Mouse (Mus musculus) ES-Bruce4 (cell line): Measurements from ENCODE around the gene Vinac1. TPM values are rescaled to one million over a fixed set of nuclear protein-coding genes. Genes with fewer than 3 reads are reported as not detected.

Experiments
- H3K27ac ChIP-seq: 2 replicates; pipeline ENCODE4 v1.5.1; 2012; ENCODE audit warnings: low read length, inconsistent platforms; ENCODE audit not compliant: insufficient read depth
- H3K27me3 ChIP-seq: 2 replicates; pipeline ENCODE4 v1.6.1; 2012; ENCODE audit warnings: mild to moderate bottlenecking, low read length, inconsistent platforms; ENCODE audit not compliant: control insufficient read depth, poor library complexity, insufficient read depth, severe bottlenecking
- H3K36me3 ChIP-seq: 2 replicates; pipeline ENCODE4 v1.6.1; 2012; ENCODE audit warnings: inconsistent platforms, mild to moderate bottlenecking, low read length, moderate library complexity; ENCODE audit not compliant: control insufficient read depth, poor library complexity, insufficient read depth, severe bottlenecking
- H3K4me1 ChIP-seq: one replicate; pipeline ENCODE4 v1.8.1; 2011; ENCODE audit warnings: low read length; ENCODE audit not compliant: control insufficient read depth, insufficient read depth
- H3K4me3 ChIP-seq: 2 replicates; pipeline ENCODE4 v1.5.1; 2011; ENCODE audit warnings: low read depth, mild to moderate bottlenecking, low read length
- H3K9ac ChIP-seq: 2 replicates; pipeline ENCODE4 v1.6.1; 2012; ENCODE audit warnings: low read depth, mild to moderate bottlenecking, inconsistent platforms; ENCODE audit not compliant: poor library complexity, severe bottlenecking
- H3K9me3 ChIP-seq: replicated peaks from 2 replicates; pipeline ENCODE4 v1.6.1; 2012; ENCODE audit warnings: mild to moderate bottlenecking, low read length, inconsistent platforms; ENCODE audit not compliant: control insufficient read depth, poor library complexity, insufficient read depth, severe bottlenecking
- CTCF ChIP-seq: IDR thresholded peaks from one replicate; pipeline ENCODE4 v1.8.1; 2011; ENCODE audit warnings: low read depth, low read length
- EP300 ChIP-seq: IDR thresholded peaks from 2 replicates; pipeline ENCODE4 v1.6.1; 2011; ENCODE audit warnings: low read depth, low read length; ENCODE audit not compliant: insufficient read depth
- POLR2A ChIP-seq: IDR thresholded peaks from one replicate; pipeline ENCODE4 v1.8.1; 2011; ENCODE audit warnings: low read length; ENCODE audit not compliant: insufficient read depth
- polyA plus RNA-seq: library from polyadenylated mRNA; stranded (reverse); fragments of >200 nt; gene quantifications from 2 replicates; pipeline ENCODE4 v1.2.4, GENCODE M21; 2011; ENCODE audit warnings: low read depth; ENCODE audit not compliant: missing spikeins, insufficient read depth, insufficient read length

The Vinac1 gene
- polyA plus RNA-seq: 0.15 TPM in 1 of 2 replicates, not detected in the other

DNA sequence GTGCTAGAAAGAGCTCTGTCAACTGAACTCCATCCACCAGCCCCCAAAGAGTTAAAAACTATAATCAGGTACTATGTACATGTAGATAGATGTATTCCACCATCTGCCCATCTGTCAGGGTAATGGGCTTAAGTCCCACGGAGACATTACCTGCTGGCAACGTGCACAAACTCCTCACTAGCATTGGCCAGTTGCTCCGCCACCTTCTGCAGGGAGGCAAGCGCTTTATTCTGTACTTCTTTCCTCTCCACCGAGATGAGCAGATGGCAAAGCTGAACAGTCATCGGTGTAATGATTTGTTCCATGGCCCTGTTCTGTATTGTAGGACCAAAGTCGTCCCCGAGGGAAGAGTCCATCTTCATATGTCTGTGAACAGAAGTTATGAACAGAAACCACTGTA lies at the start of gene Vinac1:
Gene Vinac1, minus strand, starts transcription at position 362 of the 400 bp plus-strand sequence.
- TF ChIP-seq POLR2A (no peak), CTCF (no peak), EP300 (no peak)
- Histone ChIP-seq H3K36me3 (no peaks in the 10 kb centered on the region), H3K27ac (no peak within 1 kb of the TSS), H3K4me1 (no peaks in the 10 kb centered on the region), H3K9ac (no peak within 1 kb of the TSS), H3K4me3 (no peak within 1 kb of the TSS), H3K9me3 (no peaks in the 10 kb centered on the region), H3K27me3 (no peaks in the 10 kb centered on the region)

GRCm38 (mm10) chr2:129093926-129094724 lies 46.2 kb upstream of the Vinac1 start:
- Histone ChIP-seq H3K4me1 (no peaks in the 10 kb centered on the region), H3K27ac (no peak overlapping the region), H3K4me3 (no peak overlapping the region), H3K9ac (no peak overlapping the region), H3K27me3 (no peaks in the 10 kb centered on the region), H3K9me3 (no peaks in the 10 kb centered on the region), H3K36me3 (no peaks in the 10 kb centered on the region)
- TF ChIP-seq POLR2A (no peak), CTCF (no peak), EP300 (no peak)

DNA sequence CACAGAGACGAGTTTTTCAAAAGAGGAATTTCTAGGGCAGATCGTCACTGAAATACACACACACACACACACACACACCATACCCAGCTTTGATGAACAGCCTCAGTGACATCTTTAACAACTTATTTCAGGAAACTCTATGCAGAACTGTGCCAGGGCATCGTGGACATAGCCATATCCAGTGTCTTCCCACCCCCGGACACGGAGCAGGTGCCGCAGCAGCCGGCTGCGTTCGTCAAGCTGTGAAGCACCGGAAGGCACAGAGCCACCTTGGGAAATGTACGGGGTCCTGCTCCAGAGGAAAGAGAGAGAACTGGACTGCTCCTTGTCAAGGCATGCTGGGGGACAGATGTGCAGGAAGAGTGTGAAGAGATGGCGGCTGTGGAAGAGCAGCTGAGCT lies 44.8 kb upstream of the Vinac1 start:
- Histone ChIP-seq H3K27me3 (no peaks in the 10 kb centered on the region), H3K4me3 (no peak overlapping the region), H3K9ac (no peak overlapping the region), H3K4me1 (no peaks in the 10 kb centered on the region), H3K9me3 (no peaks in the 10 kb centered on the region), H3K27ac (no peak overlapping the region), H3K36me3 (no peaks in the 10 kb centered on the region)
- TF ChIP-seq EP300 (no peak), POLR2A (no peak), CTCF (no peak)

DNA sequence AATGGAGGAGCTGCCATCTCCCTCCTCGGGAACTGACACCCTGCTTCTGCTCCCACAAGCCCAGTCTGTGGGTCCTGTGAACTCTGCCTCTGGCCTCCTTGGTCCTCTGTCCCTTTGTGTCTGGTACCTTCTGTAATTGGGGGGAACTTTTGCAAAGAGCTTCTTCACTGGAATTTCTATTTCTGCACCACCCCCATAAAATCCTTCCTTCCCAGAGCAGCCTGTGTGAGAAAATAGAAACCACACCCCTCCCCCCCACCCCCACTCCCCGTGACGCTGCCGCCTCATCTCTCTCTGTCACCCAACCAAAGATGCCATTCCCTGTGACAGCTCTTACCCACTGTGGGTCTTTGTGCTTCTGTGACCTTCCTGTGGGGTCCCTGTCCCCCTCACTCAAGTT lies 42.4 kb upstream of the Vinac1 start:
- Histone ChIP-seq H3K9me3 (peaks cover 13% of the 10 kb centered on the region), H3K4me3 (no peak overlapping the region), H3K36me3 (0 out of 2 replicates have a peak, but pooled peaks cover 4% of the 10 kb centered on the region), H3K9ac (no peak overlapping the region), H3K27me3 (no peaks in the 10 kb centered on the region), H3K4me1 (no peaks in the 10 kb centered on the region), H3K27ac (no peak overlapping the region)
- no peak for TF ChIP-seq EP300
- TF ChIP-seq CTCF: no peak
- TF ChIP-seq POLR2A: no peak

DNA sequence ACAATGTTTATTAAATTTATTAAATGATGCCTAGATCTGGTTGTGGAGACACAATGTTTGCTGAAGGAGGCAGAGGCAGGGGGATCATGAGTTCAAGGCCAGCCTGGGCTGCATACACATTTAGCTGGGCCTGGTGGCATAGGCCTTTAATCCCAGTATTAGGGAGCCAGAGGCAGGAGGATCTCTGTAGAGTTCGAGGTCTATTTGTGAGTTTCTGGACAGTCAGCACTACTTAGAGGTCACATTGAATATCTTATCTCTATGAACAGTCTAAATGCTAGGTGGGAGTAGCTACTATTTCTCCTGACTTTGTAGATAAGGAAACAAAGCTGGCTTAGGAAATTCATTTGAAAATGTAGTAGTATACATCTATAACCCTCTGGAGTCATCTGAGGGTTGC lies 39.5 kb upstream of the Vinac1 start:
- Histone ChIP-seq H3K27ac (no peak overlapping the region), H3K4me3 (no peak overlapping the region), H3K36me3 (0 out of 2 replicates have a peak, but pooled peaks cover 4% of the 10 kb centered on the region), H3K9ac (no peak overlapping the region), H3K4me1 (no peaks in the 10 kb centered on the region), H3K27me3 (no peaks in the 10 kb centered on the region), H3K9me3 (peaks cover 19% of the 10 kb centered on the region)
- TF ChIP-seq EP300: no peak
- no peak for TF ChIP-seq CTCF
- no peak for TF ChIP-seq POLR2A

DNA sequence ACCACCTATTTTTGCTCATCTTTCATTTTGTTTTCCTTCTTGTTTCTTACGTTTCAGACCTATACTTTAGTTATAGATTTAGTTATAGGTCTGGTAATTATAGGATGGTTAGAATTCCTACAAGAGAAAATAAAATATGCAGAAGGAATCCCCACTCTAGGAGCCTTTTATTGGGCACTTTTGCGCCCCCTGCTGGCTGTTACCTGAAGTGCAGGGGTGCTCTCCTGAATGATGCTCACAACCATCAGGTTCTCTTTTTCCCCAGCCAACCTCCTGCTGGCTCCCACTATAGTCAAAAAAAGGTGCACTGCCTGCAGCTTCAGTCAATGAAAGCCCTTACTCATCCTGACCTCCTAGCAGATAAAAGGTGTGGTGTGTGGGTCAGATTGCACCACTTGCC lies 37.0 kb upstream of the Vinac1 start:
- 0 out of 2 replicates have a peak, but pooled peaks cover 4% of the 10 kb centered on the region for H3K36me3 ChIP-seq
- peaks cover 19% of the 10 kb centered on the region for H3K9me3 ChIP-seq
- no peaks in the 10 kb centered on the region for H3K4me1 ChIP-seq
- no peak overlapping the region for H3K4me3 ChIP-seq
- TF ChIP-seq POLR2A (no peak), CTCF (peak; percentile 33)
- no peak overlapping the region for H3K9ac ChIP-seq
- no peaks in the 10 kb centered on the region for H3K27me3 ChIP-seq
- H3K27ac ChIP-seq: no peak overlapping the region
